Mouse (Mus musculus) limb, embryonic 13.5 days (tissue): ENCODE measurements around the gene Ubac2. TPM values are rescaled to one million over a fixed set of nuclear protein-coding genes. Genes with fewer than 3 reads are reported as not detected.

Experiments used
- ATAC-seq: fragments of 200-750 bp; cut with Nextera tagmentation; 2 replicates; pipeline ENCODE4 v1.8.0; 2017; ENCODE audit warnings: low read depth, moderate number of reproducible peaks, moderate TSS enrichment; ENCODE audit not compliant: low FRiP score
- H3K27ac ChIP-seq: fragments of 300-500 bp; sonication (generic); 2 replicates; pipeline ENCODE4 v1.5.1; 2015; ENCODE audit warnings: inconsistent platforms, mild to moderate bottlenecking, moderate library complexity
- H3K27me3 ChIP-seq: fragments of 300-500 bp; sonication (generic); 2 replicates; pipeline ENCODE4 v1.6.1; 2015; ENCODE audit warnings: mild to moderate bottlenecking, inconsistent platforms
- H3K36me3 ChIP-seq: fragments of 300-500 bp; sonication (generic); 2 replicates; pipeline ENCODE4 v1.6.1; 2015; ENCODE audit warnings: inconsistent platforms, mild to moderate bottlenecking, moderate library complexity
- H3K4me1 ChIP-seq: fragments of 300-500 bp; sonication (generic); 2 replicates; pipeline ENCODE4 v1.6.1; 2015; ENCODE audit warnings: inconsistent platforms
- H3K4me2 ChIP-seq: fragments of 300-500 bp; sonication (generic); replicated peaks from 2 replicates; pipeline ENCODE4 v1.6.1; 2015; ENCODE audit warnings: inconsistent platforms, mild to moderate bottlenecking, moderate library complexity
- H3K4me3 ChIP-seq: fragments of 300-500 bp; sonication (generic); 2 replicates; pipeline ENCODE4 v1.5.1; 2015; ENCODE audit warnings: moderate library complexity, mild to moderate bottlenecking, inconsistent platforms
- H3K9ac ChIP-seq: fragments of 300-500 bp; sonication (generic); 2 replicates; pipeline ENCODE4 v1.6.1; 2015; ENCODE audit warnings: mild to moderate bottlenecking, inconsistent platforms
- H3K9me3 ChIP-seq: fragments of 300-500 bp; sonication (generic); 2 replicates; pipeline ENCODE4 v1.6.1; 2016; ENCODE audit warnings: inconsistent platforms
- WGBS: fragments of 180-500 bp; shearing (Covaris S2); methylation state at CpG from one replicate; pipeline ENCODE4 v1.1.7; 2015; 5-methylcytosine and 5-hydroxymethylcytosine counted together
- polyA plus RNA-seq: library from polyadenylated mRNA; unstranded; fragments of >200 nt; fragmentation: Nextera tagmentation; extraction: Ambion mirVana; gene quantifications from 2 replicates; pipeline ENCODE4 v1.2.1, GENCODE M21; 2015

The Ubac2 gene
- polyA plus RNA-seq, 1 experiment from 2014 or later = 71.6 TPM

- H3K36me3 ChIP-seq = peaks cover 11% of the 10 kb centered on the region
- ATAC-seq = no peak
- H3K4me3 ChIP-seq = no peak overlapping the region
- no peaks in the 10 kb centered on the region for H3K9me3 ChIP-seq
- H3K27ac ChIP-seq = no peak overlapping the region; the same call in 1 of the 2 replicates
- H3K9ac ChIP-seq = no peak overlapping the region
- no peaks in the 10 kb centered on the region for H3K27me3 ChIP-seq
- 88% methylated on average over 12 of the region's 12 CpGs for WGBS
- no peaks in the 10 kb centered on the region for H3K4me1 ChIP-seq
- H3K4me2 ChIP-seq = no peak overlapping the region
Measured at GRCm38 (mm10) chr14:121929243-121929951, 51.0 kb downstream of the Ubac2 start.

DNA sequence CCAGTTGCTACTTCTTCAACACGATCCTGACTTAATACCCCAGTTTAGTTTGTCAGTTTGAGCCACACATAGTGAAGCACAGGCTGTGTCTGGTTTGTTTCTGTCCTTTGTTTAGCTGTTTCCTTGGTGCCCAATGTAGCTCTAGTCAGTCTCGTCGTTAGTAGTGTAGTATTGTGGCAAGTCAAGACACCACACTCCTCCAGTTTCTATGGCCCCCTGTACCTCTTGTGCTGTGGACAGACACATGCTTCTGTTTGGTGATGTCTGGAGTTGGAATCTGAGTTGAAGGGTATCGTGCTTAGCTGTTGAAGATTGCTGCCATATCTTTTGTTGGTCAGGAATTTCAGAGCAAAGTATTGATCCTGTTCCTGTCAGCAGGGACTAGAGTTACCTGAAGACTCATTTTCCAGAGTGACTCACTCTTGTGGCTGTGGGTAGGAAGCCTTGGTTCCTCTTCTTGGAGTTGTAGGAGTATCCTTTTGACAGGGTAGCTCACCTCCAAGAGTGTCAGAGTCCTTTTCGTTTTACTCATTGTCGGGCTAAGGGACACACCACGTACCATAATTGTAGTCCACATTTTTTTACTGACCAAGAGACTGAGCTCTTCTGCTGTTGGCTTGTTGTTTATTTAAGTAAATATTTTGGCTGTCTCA is 52.4 kb downstream of the Ubac2 start:
- Histone ChIP-seq H3K27ac (no peak overlapping the region), H3K4me3 (no peak overlapping the region), H3K4me1 (no peaks in the 10 kb centered on the region), H3K36me3 (peaks cover 23% of the 10 kb centered on the region), H3K9me3 (peaks cover 8% of the 10 kb centered on the region), H3K27me3 (no peaks in the 10 kb centered on the region), H3K4me2 (no peak overlapping the region), H3K9ac (no peak overlapping the region)
- ATAC-seq = no peak
- WGBS = 81% methylated on average over 7 of the region's 7 CpGs

- WGBS = 92% methylated on average over 3 of the region's 3 CpGs
Measured at GRCm38 (mm10) chr14:121931594-121931993, 53.2 kb downstream of the Ubac2 start.

DNA sequence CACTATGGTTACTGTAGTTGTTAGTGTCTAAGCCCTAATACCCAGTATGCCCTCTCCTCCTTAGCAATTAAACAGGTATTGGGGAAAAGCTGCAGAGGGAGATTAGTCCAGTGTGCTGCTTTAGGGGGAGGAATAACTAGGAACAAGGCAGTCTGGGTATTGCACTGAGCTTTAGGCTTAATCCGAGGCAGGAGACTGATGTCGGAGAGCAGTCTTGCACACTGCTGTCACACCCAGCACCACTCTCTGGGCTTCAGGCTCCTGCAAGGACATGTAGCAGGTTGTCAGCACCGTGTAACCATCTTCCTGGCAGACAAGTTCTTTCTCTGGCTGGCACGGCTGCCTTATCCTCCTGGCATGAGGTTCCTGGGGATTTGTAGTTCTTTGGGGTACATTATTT is 53.8 kb downstream of the Ubac2 start:
- no peak overlapping the region for H3K4me3 ChIP-seq
- H3K27me3 ChIP-seq = no peaks in the 10 kb centered on the region
- peaks cover 12% of the 10 kb centered on the region for H3K9me3 ChIP-seq
- peaks cover 29% of the 10 kb centered on the region for H3K36me3 ChIP-seq
- H3K9ac ChIP-seq = no peak overlapping the region
- WGBS = 80% methylated on average over 4 of the region's 4 CpGs
- H3K4me2 ChIP-seq = no peak overlapping the region
- no peak overlapping the region for H3K27ac ChIP-seq
- no peaks in the 10 kb centered on the region for H3K4me1 ChIP-seq
- no peak for ATAC-seq

More at GRCm38 (mm10) chr14:121931594-121931993, 53.2 kb downstream of the Ubac2 start:
- no peaks in the 10 kb centered on the region for H3K4me1 ChIP-seq
- H3K27ac ChIP-seq = no peak overlapping the region
- H3K9me3 ChIP-seq = peaks cover 12% of the 10 kb centered on the region
- no peaks in the 10 kb centered on the region for H3K27me3 ChIP-seq
- H3K9ac ChIP-seq = no peak overlapping the region
- peaks cover 29% of the 10 kb centered on the region for H3K36me3 ChIP-seq
- H3K4me2 ChIP-seq = no peak overlapping the region
- ATAC-seq = no peak
- no peak overlapping the region for H3K4me3 ChIP-seq

GRCm38 (mm10) chr14:121933906-121934596 is 55.6 kb downstream of the Ubac2 start:
- no peak overlapping the region for H3K4me2 ChIP-seq
- peaks cover 29% of the 10 kb centered on the region for H3K36me3 ChIP-seq
- no peak for ATAC-seq
- peaks cover 12% of the 10 kb centered on the region for H3K9me3 ChIP-seq
- no peak overlapping the region for H3K4me3 ChIP-seq
- H3K27ac ChIP-seq = no peak overlapping the region
- no peaks in the 10 kb centered on the region for H3K27me3 ChIP-seq
- WGBS = 87% methylated on average over 7 of the region's 7 CpGs
- no peak overlapping the region for H3K9ac ChIP-seq
- H3K4me1 ChIP-seq = no peaks in the 10 kb centered on the region; the same call in 1 of the 2 replicates

GRCm38 (mm10) chr14:121934597-121934946 is 56.2 kb downstream of the Ubac2 start:
- no peak overlapping the region for H3K9ac ChIP-seq
- H3K4me2 ChIP-seq = no peak overlapping the region
- no peaks in the 10 kb centered on the region; the same call in 1 of the 2 replicates for H3K4me1 ChIP-seq
- ATAC-seq = no peak
- H3K27me3 ChIP-seq = no peaks in the 10 kb centered on the region
- WGBS = 87% methylated on average over 5 of the region's 5 CpGs
- peaks cover 29% of the 10 kb centered on the region for H3K36me3 ChIP-seq
- no peak overlapping the region for H3K27ac ChIP-seq
- H3K4me3 ChIP-seq = no peak overlapping the region
- H3K9me3 ChIP-seq = peaks cover 12% of the 10 kb centered on the region

DNA sequence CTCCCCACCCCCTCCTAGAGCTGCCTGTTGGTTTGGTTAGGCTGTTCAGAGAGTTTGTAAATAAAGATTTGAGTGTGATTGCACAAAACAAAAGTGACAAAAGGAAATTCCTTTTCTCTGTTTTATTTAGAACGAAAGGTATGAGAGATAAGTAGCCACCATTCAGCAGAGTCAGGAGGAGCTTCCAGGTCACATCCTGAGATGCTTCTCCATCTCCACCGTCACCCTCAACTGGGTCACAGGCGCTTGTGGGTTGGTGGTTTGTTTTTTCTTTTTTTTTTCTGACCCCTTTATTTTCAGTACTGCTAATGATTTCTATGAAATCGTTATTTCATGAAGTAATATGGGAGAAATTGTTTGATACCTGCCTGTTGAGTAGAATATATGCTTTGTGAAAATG is 57.9 kb downstream of the Ubac2 start:
- peaks cover 12% of the 10 kb centered on the region for H3K9me3 ChIP-seq
- 96% methylated on average over 4 of the region's 4 CpGs for WGBS
- H3K9ac ChIP-seq = no peak overlapping the region
- ATAC-seq = no peak
- H3K27me3 ChIP-seq = no peaks in the 10 kb centered on the region
- no peak overlapping the region for H3K4me2 ChIP-seq
- H3K36me3 ChIP-seq = peaks cover 29% of the 10 kb centered on the region
- no peak overlapping the region for H3K27ac ChIP-seq
- no peaks in the 10 kb centered on the region; the same call in 1 of the 2 replicates for H3K4me1 ChIP-seq
- no peak overlapping the region for H3K4me3 ChIP-seq

DNA sequence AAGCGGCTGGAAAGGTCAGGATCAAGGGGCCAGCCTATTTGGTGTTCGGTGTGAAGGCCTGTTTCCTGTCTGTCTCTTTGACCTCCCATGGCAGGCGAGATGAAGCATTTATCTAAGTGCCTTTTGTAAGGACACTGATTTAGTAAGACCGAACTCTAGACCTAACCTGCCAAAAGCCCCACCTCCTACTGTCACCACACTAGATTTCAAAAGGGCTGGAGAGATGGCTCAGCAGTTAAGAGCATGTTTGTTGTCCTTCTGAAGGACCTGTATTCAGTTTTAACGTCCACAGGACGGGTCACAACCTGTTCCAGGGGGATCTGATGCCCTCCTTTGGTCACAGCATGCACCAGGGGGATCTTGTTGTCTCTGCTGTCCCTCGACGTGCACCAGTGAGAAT is 58.4 kb downstream of the Ubac2 start:
- H3K4me2 ChIP-seq = no peak overlapping the region
- 82% methylated on average over 8 of the region's 8 CpGs for WGBS
- no peaks in the 10 kb centered on the region for H3K27me3 ChIP-seq
- no peak for ATAC-seq
- peaks cover 29% of the 10 kb centered on the region for H3K36me3 ChIP-seq
- no peak overlapping the region for H3K9ac ChIP-seq
- no peaks in the 10 kb centered on the region; the same call in 1 of the 2 replicates for H3K4me1 ChIP-seq
- no peak overlapping the region for H3K27ac ChIP-seq
- no peak overlapping the region for H3K4me3 ChIP-seq
- H3K9me3 ChIP-seq = peaks cover 12% of the 10 kb centered on the region

GRCm38 (mm10) chr14:121937601-121938255 is 59.3 kb downstream of the Ubac2 start:
- Histone ChIP-seq H3K9me3 (peaks cover 12% of the 10 kb centered on the region), H3K4me3 (no peak overlapping the region), H3K4me2 (no peak overlapping the region), H3K4me1 (no peaks in the 10 kb centered on the region; the same call in 1 of the 2 replicates), H3K27ac (no peak overlapping the region; the same call in 1 of the 2 replicates), H3K36me3 (peaks cover 29% of the 10 kb centered on the region), H3K9ac (no peak overlapping the region), H3K27me3 (no peaks in the 10 kb centered on the region)
- 79% methylated on average over 11 of the region's 11 CpGs for WGBS
- ATAC-seq = no peak

GRCm38 (mm10) chr14:121938256-121939191 is 60.1 kb downstream of the Ubac2 start:
- Histone ChIP-seq H3K27me3 (no peaks in the 10 kb centered on the region), H3K36me3 (peaks cover 27% of the 10 kb centered on the region), H3K27ac (no peak overlapping the region; the same call in 1 of the 2 replicates), H3K4me2 (no peak overlapping the region), H3K9ac (no peak overlapping the region), H3K4me1 (no peaks in the 10 kb centered on the region; the same call in 1 of the 2 replicates), H3K4me3 (no peak overlapping the region), H3K9me3 (peaks cover 12% of the 10 kb centered on the region)
- WGBS = 83% methylated on average over 11 of the region's 11 CpGs
- ATAC-seq = no peak

- 92% methylated on average over 3 of the region's 3 CpGs for WGBS
- Histone ChIP-seq H3K9me3 (peaks cover 15% of the 10 kb centered on the region), H3K4me1 (no peaks in the 10 kb centered on the region; the same call in 1 of the 2 replicates), H3K27me3 (no peaks in the 10 kb centered on the region), H3K4me3 (no peak overlapping the region), H3K36me3 (peaks cover 16% of the 10 kb centered on the region), H3K27ac (no peak overlapping the region), H3K9ac (no peak overlapping the region), H3K4me2 (no peak overlapping the region)
- ATAC-seq = no peak
Measured at GRCm38 (mm10) chr14:121939582-121939981, 61.2 kb downstream of the Ubac2 start.
